Mouse (Mus musculus): ENCODE measurements around the gene Pih1d1. TPM values are rescaled to one million over a fixed set of nuclear protein-coding genes. Genes with fewer than 3 reads are reported as not detected.
A peak's percentile ranks its signal among the peaks of the same experiment; 100 is the strongest.

Pih1d1 gene
- total and polyA plus RNA-seq, 3 experiments: 141 to 148 TPM; not detected in 1

- TF ChIP-seq USF2 (IDR thresholded peaks at IDR 0.05; ENCODE audit: borderline replicate concordance in 1 of 2, insufficient read depth in 1 of 2, low read depth in 1 of 2, low read length in 2 of 2): no peak
- TF ChIP-seq CTCF (IDR thresholded peaks at IDR 0.05 in 2 of 3, conservative IDR thresholded peaks at IDR 0.05 in 1 of 3; ENCODE audit: control insufficient read depth in 1 of 3, insufficient read depth in 1 of 3, low read depth in 2 of 3, low read length in 3 of 3, poor library complexity in 1 of 3, severe bottlenecking in 1 of 3): peak; percentile 72 to 94 (median 82)
- no peak for TF ChIP-seq ZMIZ1 (IDR thresholded peaks at IDR 0.05; ENCODE audit: low read depth, low read length)
- no peak for TF ChIP-seq NELFE (IDR thresholded peaks at IDR 0.05; ENCODE audit: low read depth, low read length)
These were observed 7.7 kb downstream of the Pih1d1 start (continued) for GRCm38 (mm10) chr7:45161612-45162473.

GRCm38 (mm10) chr7:45162551-45162950, 8.4 kb downstream of the Pih1d1 start:
- Histone ChIP-seq H3K79me2 (ENCODE audit: control insufficient read depth, insufficient read depth, low read length, poor library complexity) (no peaks in the 10 kb centered on the region), H3K4me1 (ENCODE audit: control insufficient read depth in 1 of 2, insufficient read depth in 2 of 2, low read length in 2 of 2) (no peaks in the 10 kb centered on the region; a peak in 2 of 4 replicates), H3K36me3 (ENCODE audit: control insufficient read depth in 1 of 2, insufficient read depth in 2 of 2, low read length in 2 of 2) (peaks cover 0 to 4% of the 10 kb centered on the region in 2 experiments; a peak in 1 of 4 replicates), H3K9me3 (replicated peaks; ENCODE audit: insufficient read depth, low read length) (no peaks in the 10 kb centered on the region), H3K27ac (ENCODE audit: control insufficient read depth, low read depth, low read length) (no peak overlapping the region), H3K4me3 (ENCODE audit: control insufficient read depth in 1 of 2, insufficient read depth in 1 of 2, low read depth in 2 of 2, low read length in 2 of 2) (peak overlapping the region in 1 of 2 experiments; percentile 5; a peak in 1 of 4 replicates), H3K27me3 (ENCODE audit: control insufficient read depth in 1 of 2, insufficient read depth in 2 of 2, low read length in 2 of 2) (peaks cover 4 to 9% of the 10 kb centered on the region in 2 experiments), H3K9ac (ENCODE audit: control insufficient read depth, low read depth, low read length, poor library complexity, severe bottlenecking) (no peak overlapping the region)
- TF ChIP-seq TBP (IDR thresholded peaks at IDR 0.05; ENCODE audit: low read depth, low read length): no peak
- TF ChIP-seq CHD1 (IDR thresholded peaks at IDR 0.05; ENCODE audit: low read depth, low read length): no peak
- TF ChIP-seq POLR2A (IDR thresholded peaks at IDR 0.05; ENCODE audit: control insufficient read depth in 1 of 2, insufficient read depth in 1 of 2, low read depth in 1 of 2, low read length in 2 of 2, poor library complexity in 1 of 2): no peak
- TF ChIP-seq E2F4 (IDR thresholded peaks at IDR 0.05; ENCODE audit: borderline replicate concordance, low read depth, low read length): no peak
- no peak for TF ChIP-seq USF1 (IDR thresholded peaks at IDR 0.05; ENCODE audit: low read depth, low read length)
- TF ChIP-seq BHLHE40 (IDR thresholded peaks at IDR 0.05; ENCODE audit: borderline replicate concordance, low read depth, low read length): no peak
- no peak for TF ChIP-seq ELF1 (IDR thresholded peaks at IDR 0.05; ENCODE audit: low read depth, low read length)
- TF ChIP-seq JUND (IDR thresholded peaks at IDR 0.05; ENCODE audit: low read depth, low read length): no peak
- no peak for TF ChIP-seq ETS1 (IDR thresholded peaks at IDR 0.05; ENCODE audit: low read depth, low read length)
- no peak for TF ChIP-seq MYC (IDR thresholded peaks at IDR 0.05; ENCODE audit: low read depth, low read length)
- no peak for TF ChIP-seq MEF2A (IDR thresholded peaks at IDR 0.05; ENCODE audit: extremely low read depth, insufficient replicate concordance, low read depth, low read length, poor library complexity, severe bottlenecking)
- no peak for TF ChIP-seq HCFC1 (IDR thresholded peaks at IDR 0.05; ENCODE audit: low read depth, low read length)
- no peak for TF ChIP-seq RAD21 (IDR thresholded peaks at IDR 0.05; ENCODE audit: low read depth, low read length)
- no peak for TF ChIP-seq ZNF384 (IDR thresholded peaks at IDR 0.05; ENCODE audit: low read depth, low read length)
- no peak for TF ChIP-seq TCF12 (IDR thresholded peaks at IDR 0.05; ENCODE audit: low read depth, low read length)
- DNase-seq (ENCODE audit: low read depth, low spot score): no peak
